Mouse (Mus musculus) adrenal gland, adult 2 months (tissue): ENCODE results near the gene Cln6. TPM values are rescaled to one million over a fixed set of nuclear protein-coding genes. Genes with fewer than 3 reads are reported as not detected.

Experiments used
- DNase-seq: peaks from one replicate; pipeline ENCODE4 v3.0.0; 2021
- polyA plus RNA-seq: library from polyadenylated mRNA; depleted of rRNA; stranded (reverse); fragments of >200 nt; gene quantifications from 2 replicates; pipeline ENCODE4 v1.2.3, GENCODE M21; 2012; rRNA removed
- total RNA-seq, 2 experiments: library from RNA; stranded (reverse); gene quantifications; 2 replicates each; pipeline ENCODE4 v1.2.3; 2021

Gene Cln6
- total and polyA plus RNA-seq, 3 experiments, result 20.0 to 68.9 (median 20.2) TPM

- peak; percentile 60 for DNase-seq
Measured at GRCm38 (mm10) chr9:62894486-62894885, 55.9 kb downstream of the Cln6 start.

Other genes with a start within 250 kb of the Cln6 start
- gene Itga11, start 161.0 kb upstream of the Cln6 start, total RNA-seq, result 1 to 10 TPM; 1.9 to 3.5 TPM
- gene Itga11, start 161.0 kb upstream of the Cln6 start, polyA plus RNA-seq, result 1.3 and 1.5 TPM in 2 replicates
- gene Fem1b, start 26.9 kb upstream of the Cln6 start, total RNA-seq, result 10 to 100 TPM; 31.6 to 33.8 TPM
- 8.1 and 8.3 TPM in 2 replicates for gene Fem1b, start 26.9 kb upstream of the Cln6 start, polyA plus RNA-seq
- gene Calml4, start 19.3 kb downstream of the Cln6 start, total RNA-seq, result 10 to 100 TPM in 1 of 2 experiments, 1 to 10 TPM in 1; 7.8 to 12.0 TPM
- gene Calml4, start 19.3 kb downstream of the Cln6 start, polyA plus RNA-seq, result 0.77 and 0.97 TPM in 2 replicates
- 10 to 100 TPM; 36.5 to 43.8 TPM for gene Pias1, start 149.1 kb downstream of the Cln6 start, total RNA-seq
- gene Pias1, start 149.1 kb downstream of the Cln6 start, polyA plus RNA-seq, result 7.7 and 9.3 TPM in 2 replicates